Mouse (Mus musculus): ENCODE measurements around the gene Pramel5.
"Not testable (repeated sequence)": the region's sequence is repeated elsewhere in the genome, so short reads cannot be mapped to it uniquely, and the experiment has no call there.

Gene Pramel5

GRCm38 (mm10) chr4:144280388-144280787, at the start of gene Pramel5:
Pramel5 (minus strand) TSS chr4:144280488.
- not testable (repeated sequence) for DNase-seq (ENCODE audit: low spot score)

GRCm38 (mm10) chr4:144329949-144330348, 49.7 kb upstream of the Pramel5 start, which contains the start of gene Gm13128:
Gm13128 (plus strand) TSS chr4:144330249.
- not testable (repeated sequence) for DNase-seq (ENCODE audit: low spot score)

- not testable (repeated sequence) for DNase-seq (ENCODE audit: low spot score)
Observed at GRCm38 (mm10) chr4:144312666-144313460, 32.6 kb upstream of the Pramel5 start.

GRCm38 (mm10) chr4:144299414-144299813, 19.1 kb upstream of the Pramel5 start:
- DNase-seq (ENCODE audit: low spot score) = not testable (repeated sequence)

- not testable (repeated sequence) for DNase-seq (ENCODE audit: low spot score)
Observed at GRCm38 (mm10) chr4:144254768-144255167, 25.5 kb downstream of the Pramel5 start.

Measured in yolk sac, embryonic 10.5 days (tissue).